Mouse (Mus musculus) left cerebral cortex, adult 9 months (tissue): ENCODE results near the gene Fbxl17.

Experiments used
- DNase-seq, 2 experiments: peaks; one replicate each; pipeline ENCODE4 v3.0.0; 2022; ENCODE audit warnings: low spot score in 2 of 2

Fbxl17 gene

GRCm38 (mm10) chr17:63217016-63217415 lies 282.8 kb downstream of the Fbxl17 start:
- no peak for DNase-seq

DNA sequence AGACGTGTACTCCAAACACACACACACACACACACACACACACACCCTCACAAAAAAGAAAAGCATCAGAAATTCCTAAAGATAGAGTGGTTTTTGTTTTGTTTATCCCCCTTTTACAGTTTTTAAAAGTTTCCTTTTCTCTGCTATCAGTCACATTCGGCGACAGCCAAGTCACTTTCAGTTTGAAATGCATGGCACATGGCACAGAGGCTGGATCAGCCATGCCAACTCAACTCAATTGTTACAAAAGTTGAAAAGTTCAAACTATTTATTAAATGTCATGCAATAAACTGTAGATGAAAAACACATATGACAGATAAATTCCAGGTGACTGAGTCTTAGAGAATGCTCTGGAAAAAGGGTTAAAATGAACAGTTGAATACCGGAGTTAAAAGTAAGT lies 287.8 kb downstream of the Fbxl17 start:
- no peak for DNase-seq

DNA sequence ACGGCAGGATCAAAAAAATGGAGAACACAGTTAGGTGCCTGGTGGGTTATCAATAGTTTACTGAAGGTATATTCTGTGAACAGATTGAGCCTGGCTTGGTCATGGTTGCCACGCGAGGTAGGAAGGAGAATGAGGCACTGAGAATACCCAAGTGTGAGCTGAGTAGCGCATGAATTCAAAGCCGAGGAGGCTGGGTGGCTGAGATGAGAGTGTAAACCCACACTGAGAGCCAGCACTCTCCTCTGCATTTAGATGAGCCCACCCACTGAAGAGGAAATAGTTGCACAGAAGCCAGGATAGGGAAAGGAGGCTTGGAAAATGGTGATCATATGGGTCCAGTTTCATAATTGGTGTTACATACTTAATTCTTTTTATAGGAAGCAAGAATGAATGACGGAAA lies 290.7 kb downstream of the Fbxl17 start:
- DNase-seq = peak in 1 of 2 experiments; percentile 39

DNA sequence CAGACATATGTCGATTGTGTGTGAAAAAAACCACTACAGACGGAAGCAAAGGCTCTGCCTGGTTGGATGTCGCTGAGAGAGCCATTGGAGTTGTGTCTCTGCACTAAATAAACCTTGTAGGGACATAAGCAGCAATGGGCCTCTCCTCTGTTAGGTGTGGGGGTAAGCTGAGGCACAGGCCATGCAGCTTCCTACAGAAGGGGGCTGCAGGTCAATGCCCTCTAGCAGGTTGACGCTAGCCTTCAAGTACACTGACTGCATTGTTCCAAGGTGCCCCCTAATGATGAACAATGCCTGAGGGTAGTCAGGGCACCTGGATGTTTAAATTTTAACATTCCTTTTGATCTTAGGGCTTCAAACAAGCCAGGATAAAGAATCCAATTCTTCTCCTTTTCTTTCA lies 291.5 kb downstream of the Fbxl17 start:
- DNase-seq = no peak

DNA sequence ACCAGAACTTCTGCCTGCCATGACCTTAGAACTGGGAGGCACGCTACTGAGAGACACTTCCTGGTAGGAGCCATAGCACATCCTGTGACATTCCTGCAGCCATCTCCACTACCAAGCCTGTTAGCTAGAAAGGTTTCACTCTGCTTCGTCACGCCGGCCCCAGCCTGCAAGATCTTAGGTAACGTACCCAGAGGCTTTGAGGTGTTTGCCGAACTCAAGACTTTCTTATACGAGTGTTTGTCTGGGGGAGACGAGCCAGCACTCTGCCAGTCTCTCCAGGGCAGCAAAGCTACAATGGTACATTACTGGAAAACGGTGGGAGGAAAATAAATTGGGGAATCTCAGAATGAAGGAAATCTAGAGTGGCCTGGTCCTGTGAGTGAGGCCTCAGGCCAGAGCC lies 292.1 kb downstream of the Fbxl17 start:
- DNase-seq = no peak

DNA sequence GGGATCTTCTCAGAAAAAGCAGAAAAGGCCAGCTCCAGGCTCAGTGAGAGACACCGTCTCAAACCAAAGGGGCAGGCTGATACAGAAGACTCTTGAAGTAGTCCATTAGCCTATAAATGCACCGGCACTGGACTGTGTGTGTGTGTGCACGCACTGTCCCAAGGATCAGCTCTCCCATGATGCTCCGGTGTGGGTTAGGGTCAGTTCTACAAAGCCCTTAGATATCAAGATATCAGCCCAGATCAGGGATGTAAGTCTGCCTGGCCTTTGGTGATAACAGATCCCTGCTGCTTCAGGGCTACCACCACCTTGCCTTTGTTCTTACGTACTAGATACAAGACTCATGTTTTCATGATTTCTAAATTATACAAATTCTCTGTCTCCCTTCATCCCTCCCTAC lies 294.5 kb downstream of the Fbxl17 start:
- no peak for DNase-seq

DNA sequence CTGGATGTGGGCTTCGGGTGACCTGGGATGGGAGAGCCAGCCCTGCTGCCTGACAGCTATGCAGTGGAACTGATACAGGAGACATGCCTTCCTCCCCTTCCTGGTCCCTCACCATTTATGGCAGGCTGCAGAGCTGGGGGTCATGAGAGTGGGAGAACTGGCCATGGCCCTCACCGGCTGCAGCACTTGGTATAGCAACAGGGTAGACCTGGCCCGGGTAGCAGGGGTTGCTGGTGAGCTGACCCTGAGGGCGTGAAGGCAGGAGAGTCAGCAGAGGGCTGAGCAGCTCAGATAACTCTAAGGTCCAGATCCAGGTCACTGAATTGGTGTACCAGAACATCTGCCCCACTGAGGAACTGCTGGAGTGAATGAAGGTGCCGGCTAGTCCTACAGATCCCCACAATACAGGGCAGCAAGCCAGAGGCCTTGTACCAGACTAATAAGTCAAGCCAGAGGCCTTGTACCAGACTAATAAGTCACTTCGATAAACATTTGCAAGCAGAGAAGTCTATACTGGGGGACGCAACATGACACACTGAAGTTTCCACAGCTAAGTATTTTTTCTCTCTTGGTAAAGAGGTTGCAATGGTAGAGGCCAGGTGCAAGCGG lies 296.1 kb downstream of the Fbxl17 start:
- no peak for DNase-seq

GRCm38 (mm10) chr17:63198703-63199102 lies 301.1 kb downstream of the Fbxl17 start:
- DNase-seq = no peak

DNA sequence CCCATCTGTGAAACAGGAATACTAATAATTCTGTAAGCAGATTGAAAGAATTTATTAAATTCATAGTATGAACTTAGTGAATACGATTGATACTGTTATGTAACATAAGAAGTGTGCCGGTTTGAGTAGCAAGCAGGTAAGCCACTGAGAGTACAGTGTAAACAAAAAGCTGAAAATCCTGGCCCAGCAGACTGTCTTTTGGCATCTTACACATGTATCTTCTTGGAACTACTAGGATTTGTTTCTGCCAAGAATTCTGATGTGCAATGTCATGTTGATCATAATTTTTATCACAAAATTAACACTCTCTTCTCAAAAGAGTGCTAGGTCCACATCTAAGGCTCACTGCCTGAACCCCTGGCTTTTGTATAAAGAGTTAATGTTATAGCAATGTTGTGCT lies 304.3 kb downstream of the Fbxl17 start:
- no peak for DNase-seq

- no peak for DNase-seq
These were observed 306.6 kb downstream of the Fbxl17 start for GRCm38 (mm10) chr17:63193196-63193595.

GRCm38 (mm10) chr17:63191345-63191744 lies 308.5 kb downstream of the Fbxl17 start:
- no peak for DNase-seq

- no peak for DNase-seq
These were observed 310.5 kb downstream of the Fbxl17 start for GRCm38 (mm10) chr17:63189274-63189673.

GRCm38 (mm10) chr17:63185531-63185930 lies 314.3 kb downstream of the Fbxl17 start:
- no peak for DNase-seq

- no peak for DNase-seq
These were observed 314.8 kb downstream of the Fbxl17 start for GRCm38 (mm10) chr17:63184844-63185504.

DNA sequence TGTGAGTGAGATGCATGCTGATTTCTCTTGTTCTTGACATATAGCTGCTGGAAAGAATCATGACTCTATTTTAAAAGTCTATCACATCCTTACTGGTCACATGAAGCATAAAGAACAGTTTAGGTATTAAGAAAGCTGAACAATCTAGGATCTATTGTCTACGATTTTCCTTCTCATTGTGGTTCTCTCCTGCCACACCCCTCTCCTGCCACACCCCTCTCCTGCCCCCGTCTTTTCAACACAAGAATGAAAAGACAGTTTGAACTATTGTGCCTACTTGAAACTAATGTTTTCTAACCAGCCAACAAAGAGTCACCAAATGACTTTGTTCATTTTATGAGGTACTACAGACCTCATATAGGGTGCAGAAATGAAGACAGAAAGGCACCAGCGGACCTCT lies 316.4 kb downstream of the Fbxl17 start:
- DNase-seq = no peak

GRCm38 (mm10) chr17:63181661-63182060 lies 318.2 kb downstream of the Fbxl17 start:
- DNase-seq = no peak

DNA sequence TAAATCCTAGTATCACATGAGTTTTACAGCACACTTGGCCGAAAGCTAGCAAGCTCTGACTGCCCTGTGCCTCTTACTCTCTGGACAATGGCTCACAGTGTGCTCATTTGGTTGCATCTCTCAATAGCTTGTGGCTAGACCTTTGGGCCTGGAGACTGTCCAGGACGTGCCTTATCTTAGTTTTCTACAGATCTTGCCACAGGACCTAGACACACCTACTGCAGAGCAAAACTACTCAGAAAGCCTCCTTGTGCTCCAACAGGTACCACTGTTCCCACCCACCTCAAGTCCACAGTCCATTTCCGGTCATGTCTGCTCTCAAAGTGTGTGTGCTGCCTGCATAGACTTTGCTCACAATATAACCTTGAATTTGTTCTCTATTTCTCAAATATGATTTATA lies 319.8 kb downstream of the Fbxl17 start:
- DNase-seq = no peak

GRCm38 (mm10) chr17:63178331-63178730 lies 321.5 kb downstream of the Fbxl17 start:
- DNase-seq = no peak

DNA sequence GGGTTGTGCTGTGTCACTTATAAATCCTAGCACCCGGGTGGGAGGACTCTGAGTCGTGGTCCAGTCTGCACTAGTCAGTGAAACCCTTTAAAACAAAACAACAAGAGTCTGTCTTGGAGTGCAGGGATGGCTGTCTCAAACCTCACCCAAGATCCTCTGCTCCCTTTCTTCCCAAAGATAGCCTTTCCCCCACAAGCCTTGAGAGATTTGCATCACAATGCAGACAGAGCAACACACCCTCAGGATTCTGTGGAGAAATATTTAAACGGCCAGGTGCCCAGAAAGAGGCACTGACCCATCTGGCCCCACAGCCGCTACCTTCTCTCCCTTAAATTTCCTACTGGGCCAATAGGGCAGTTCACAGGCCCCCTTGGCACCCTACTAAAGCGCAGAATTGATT lies 323.4 kb downstream of the Fbxl17 start:
- DNase-seq = no peak

GRCm38 (mm10) chr17:63172697-63173096 lies 327.1 kb downstream of the Fbxl17 start:
- DNase-seq = no peak

DNA sequence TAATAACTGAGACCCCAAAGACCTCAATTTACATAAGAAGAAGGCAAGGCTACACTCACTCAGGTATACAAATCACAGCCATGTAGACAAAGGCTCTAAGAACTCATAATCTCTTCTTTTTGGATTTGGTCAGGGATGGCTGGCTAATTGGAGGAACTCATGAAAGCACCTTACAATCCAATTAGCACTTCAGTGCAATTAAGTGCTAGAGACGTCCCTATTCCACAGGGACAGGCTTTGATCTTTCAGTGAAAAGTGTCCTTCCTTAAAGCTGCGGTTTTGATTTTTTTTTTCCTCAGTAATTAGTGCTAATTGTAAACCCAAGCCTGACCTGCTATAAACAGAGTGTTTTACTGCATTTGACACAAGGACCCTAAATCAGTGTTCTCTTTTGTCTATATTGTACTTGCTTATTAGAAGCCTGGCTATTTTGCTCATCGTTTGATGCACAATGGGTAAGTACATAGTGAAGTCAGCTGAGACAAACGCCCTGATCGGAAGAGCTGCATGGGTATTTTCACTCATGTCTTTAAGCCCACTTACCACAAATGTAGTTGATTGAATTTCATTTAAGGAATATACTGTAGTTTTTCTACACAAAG lies 327.8 kb downstream of the Fbxl17 start:
- DNase-seq = no peak

- DNase-seq = no peak
These were observed 328.6 kb downstream of the Fbxl17 start for GRCm38 (mm10) chr17:63171264-63171663.

GRCm38 (mm10) chr17:63168019-63168788 lies 331.6 kb downstream of the Fbxl17 start:
- no peak for DNase-seq
